Mouse (Mus musculus) hindbrain, embryonic 11.5 days (tissue): Measurements from ENCODE around the gene Nfam1. TPM values are rescaled to one million over a fixed set of nuclear protein-coding genes. Genes with fewer than 3 reads are reported as not detected.
"Not testable (repeated sequence)": the region's sequence is repeated elsewhere in the genome, so short reads cannot be mapped to it uniquely, and the experiment has no call there.

Experiments
- ATAC-seq: fragments of 200-750 bp; cut with Nextera tagmentation; 2 replicates; pipeline ENCODE4 v1.8.0; 2017; ENCODE audit warnings: mild to moderate bottlenecking, moderate TSS enrichment, moderate library complexity; ENCODE audit not compliant: low FRiP score
- DNase-seq: peaks from one replicate; pipeline ENCODE4 v3.0.0-alpha.2; 2015; ENCODE audit warnings: low spot score
- H3K27ac ChIP-seq: fragments of 300-500 bp; sonication (generic); 2 replicates; pipeline ENCODE4 v1.5.1; 2014; ENCODE audit warnings: mild to moderate bottlenecking, low read depth, low read length
- H3K27me3 ChIP-seq: fragments of 300-500 bp; sonication (generic); 2 replicates; pipeline ENCODE4 v1.6.1; 2014; ENCODE audit warnings: mild to moderate bottlenecking, low read length, moderate library complexity, mixed read lengths; ENCODE audit not compliant: control insufficient read depth, insufficient read depth
- H3K36me3 ChIP-seq: fragments of 300-500 bp; sonication (generic); 2 replicates; pipeline ENCODE4 v1.6.1; 2014; ENCODE audit warnings: mild to moderate bottlenecking, low read length, moderate library complexity, mixed read lengths; ENCODE audit not compliant: control insufficient read depth, insufficient read depth
- H3K4me1 ChIP-seq: fragments of 300-500 bp; sonication (generic); replicated peaks from 2 replicates; pipeline ENCODE4 v1.6.1; 2014; ENCODE audit warnings: low read length, mixed read lengths; ENCODE audit not compliant: control insufficient read depth, insufficient read depth
- H3K4me2 ChIP-seq: fragments of 300-500 bp; sonication (generic); replicated peaks from 2 replicates; pipeline ENCODE4 v1.6.1; 2014; ENCODE audit warnings: mild to moderate bottlenecking, low read depth, low read length
- H3K4me3 ChIP-seq: fragments of 300-500 bp; sonication (generic); 2 replicates; pipeline ENCODE4 v1.5.1; 2014; ENCODE audit warnings: low read depth, low read length
- H3K9ac ChIP-seq: fragments of 300-500 bp; sonication (generic); 2 replicates; pipeline ENCODE4 v1.6.1; 2014; ENCODE audit warnings: low read depth, low read length
- H3K9me3 ChIP-seq: fragments of 300-500 bp; sonication (generic); 2 replicates; pipeline ENCODE4 v1.6.1; 2016; ENCODE audit warnings: low read length; ENCODE audit not compliant: control insufficient read depth
- WGBS: fragments of 180-500 bp; shearing (Covaris S2); extraction: QIAGEN DNeasy Blood & Tissue Kit; methylation state at CpG from one replicate; pipeline ENCODE4 v1.1.7; 2014; 5-methylcytosine and 5-hydroxymethylcytosine counted together
- polyA plus RNA-seq: library from polyadenylated mRNA; unstranded; fragments of >200 nt; fragmentation: Nextera tagmentation; extraction: Ambion mirVana; gene quantifications from 2 replicates; pipeline ENCODE4 v1.2.1, GENCODE M21; 2014

Gene Nfam1
- polyA plus RNA-seq: 2.1 and 2.3 TPM in 2 replicates

DNA sequence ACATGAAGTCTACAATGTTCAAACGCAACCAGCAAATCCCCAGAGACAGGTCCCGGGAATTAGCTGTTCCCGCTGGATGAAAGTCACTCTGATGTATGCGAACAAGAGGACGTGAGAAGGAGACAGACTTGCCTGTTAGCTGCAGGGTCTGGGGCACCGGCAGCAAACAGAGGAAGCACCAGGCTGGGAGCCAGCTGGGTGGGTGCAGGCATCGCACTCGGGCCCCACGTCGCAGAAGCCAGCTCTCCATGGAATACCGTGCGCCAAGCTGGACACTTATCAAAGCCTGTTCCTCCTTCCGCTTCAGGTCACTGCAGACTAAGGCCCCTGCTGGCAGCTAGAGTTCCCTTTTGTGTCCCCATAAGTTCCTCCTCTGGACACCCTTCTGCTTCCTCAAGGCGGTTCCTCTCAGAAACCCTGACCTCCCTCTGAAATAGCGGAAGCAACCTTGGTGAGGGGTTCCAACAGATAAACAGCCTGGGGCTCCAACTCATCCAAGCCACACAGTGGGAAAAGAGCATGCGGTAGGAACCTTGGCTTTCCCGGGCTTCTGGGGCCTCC is at the start of gene Nfam1:
Gene Nfam1 (minus strand): TSS at position 326 of the 561 bp plus-strand sequence.
- Histone ChIP-seq H3K4me2 (no peak within 1 kb of the TSS), H3K4me3 (no peak within 1 kb of the TSS), H3K27me3 (peaks cover 13% of the 10 kb centered on the region; the same call in 1 of the 2 replicates), H3K4me1 (peaks cover 28% of the 10 kb centered on the region), H3K9me3 (no peaks in the 10 kb centered on the region), H3K27ac (no peak within 1 kb of the TSS), H3K36me3 (no peaks in the 10 kb centered on the region), H3K9ac (0 out of 2 replicates have a peak within 1 kb of the TSS, but pooled peaks have one; percentile 15)
- DNase-seq (no peak), ATAC-seq (no peak)
- 43% methylated on average over 17 of the region's 17 CpGs for WGBS

DNA sequence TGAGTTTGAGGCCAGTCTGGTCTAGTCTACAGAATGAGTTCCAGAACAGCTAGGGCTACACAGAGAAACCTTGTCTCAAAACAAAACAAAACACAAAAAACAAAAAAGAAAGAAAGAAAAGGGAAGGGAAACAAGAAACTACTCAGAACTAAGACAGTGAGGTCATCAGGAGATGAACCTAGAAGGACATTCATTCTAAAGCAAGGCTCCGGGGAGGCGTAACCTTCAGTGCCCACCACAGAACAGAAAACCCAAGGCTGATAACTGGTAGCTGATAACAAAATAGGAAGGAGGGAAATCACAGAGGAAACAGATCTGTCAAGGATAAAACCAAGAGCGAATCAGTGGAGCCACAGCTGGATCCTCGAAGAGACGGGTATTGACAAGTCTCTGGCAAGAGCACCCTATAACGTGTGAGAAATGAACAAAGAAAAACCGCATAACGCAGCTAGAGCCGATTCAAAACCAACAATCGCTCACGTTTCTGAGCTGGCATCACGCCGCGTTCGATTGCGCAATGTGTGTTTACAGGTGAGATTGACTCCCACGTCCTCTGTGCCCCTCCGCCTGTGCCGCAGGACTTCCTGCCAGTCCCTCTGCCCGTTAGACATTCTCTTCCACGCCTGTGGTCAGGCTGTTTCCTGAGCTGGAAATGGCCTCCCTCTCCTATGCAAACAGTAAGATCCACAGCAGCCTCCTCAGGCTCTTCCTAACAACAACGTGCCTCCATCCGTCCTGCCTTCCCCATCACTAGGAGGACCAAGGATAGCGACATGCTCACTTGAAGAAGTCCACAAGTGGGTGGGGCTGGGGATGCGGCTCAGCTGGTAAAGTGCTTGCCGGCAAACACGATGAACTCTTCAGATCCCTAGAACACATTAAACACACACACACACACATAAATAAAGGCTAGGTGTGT is 42.8 kb upstream of the Nfam1 start:
- no peak for ATAC-seq
- WGBS: 60% methylated on average over 27 of the region's 27 CpGs

GRCm38 (mm10) chr15:83074179-83074578 is 41.1 kb upstream of the Nfam1 start:
- no peak for DNase-seq
- no peak overlapping the region for H3K9ac ChIP-seq
- H3K27me3 ChIP-seq: no peaks in the 10 kb centered on the region

More for the DNA sequence above, 42.8 kb upstream of the Nfam1 start:
- Histone ChIP-seq H3K27me3 (no peaks in the 10 kb centered on the region), H3K9me3 (no peaks in the 10 kb centered on the region), H3K9ac (no peak overlapping the region), H3K4me3 (no peak overlapping the region), H3K4me2 (no peak overlapping the region), H3K27ac (no peak overlapping the region), H3K4me1 (no peaks in the 10 kb centered on the region), H3K36me3 (no peaks in the 10 kb centered on the region)
- DNase-seq: no peak

GRCm38 (mm10) chr15:83071752-83072151 is 38.6 kb upstream of the Nfam1 start:
- Histone ChIP-seq H3K36me3 (no peaks in the 10 kb centered on the region), H3K27ac (no peak overlapping the region), H3K27me3 (no peaks in the 10 kb centered on the region), H3K4me3 (no peak overlapping the region), H3K9me3 (no peaks in the 10 kb centered on the region), H3K9ac (no peak overlapping the region), H3K4me1 (no peaks in the 10 kb centered on the region), H3K4me2 (no peak overlapping the region)
- 87% methylated on average over 5 of the region's 5 CpGs for WGBS
- DNase-seq (no peak), ATAC-seq (no peak)

More at GRCm38 (mm10) chr15:83074179-83074578, 41.1 kb upstream of the Nfam1 start:
- Histone ChIP-seq H3K4me3 (no peak overlapping the region), H3K36me3 (no peaks in the 10 kb centered on the region), H3K27ac (no peak overlapping the region), H3K9me3 (no peaks in the 10 kb centered on the region), H3K4me2 (no peak overlapping the region), H3K4me1 (no peaks in the 10 kb centered on the region)
- WGBS: 88% methylated on average over 4 of the region's 4 CpGs
- ATAC-seq: no peak

DNA sequence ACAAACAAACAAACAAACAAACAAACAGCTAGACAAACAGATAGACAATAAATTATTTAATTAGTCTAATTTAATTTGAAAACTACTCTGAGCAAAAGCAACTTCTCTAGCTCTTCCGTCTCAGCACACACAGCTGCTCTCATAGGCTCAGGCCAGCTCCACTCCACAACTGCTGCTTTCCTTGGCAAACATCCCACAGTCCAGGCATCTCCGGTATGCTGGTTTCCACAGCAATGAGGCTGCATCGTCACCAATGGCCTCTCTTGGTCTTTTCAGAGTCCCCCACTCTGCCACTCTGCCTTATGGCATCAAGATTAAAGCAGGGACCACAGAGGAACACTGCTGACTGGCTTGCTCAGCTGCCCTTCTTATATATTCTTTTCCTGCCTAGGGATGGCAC is 37.8 kb upstream of the Nfam1 start:
- no peak for ATAC-seq
- no peak for DNase-seq

DNA sequence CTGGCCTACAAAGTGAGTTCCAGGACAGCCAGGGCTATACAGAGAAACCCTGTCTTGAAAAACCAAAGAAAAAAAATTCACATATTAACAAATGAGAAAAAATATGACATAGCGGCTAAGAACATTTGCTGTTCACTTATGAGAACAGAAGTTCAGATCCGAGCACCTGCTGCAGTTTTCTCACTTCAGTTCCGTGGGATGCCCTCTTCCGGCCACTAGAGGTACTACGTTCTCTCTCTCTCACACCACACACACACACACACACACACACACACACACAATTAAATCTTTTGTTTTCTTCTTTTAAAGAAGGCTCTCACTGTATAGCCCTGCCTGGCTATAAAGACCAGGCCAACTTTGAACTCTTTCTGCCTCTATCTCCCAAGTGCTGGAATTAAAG is 35.2 kb upstream of the Nfam1 start:
- Histone ChIP-seq H3K9ac (no peak overlapping the region), H3K4me2 (no peak overlapping the region), H3K4me1 (no peaks in the 10 kb centered on the region), H3K27ac (no peak overlapping the region), H3K9me3 (no peaks in the 10 kb centered on the region), H3K27me3 (no peaks in the 10 kb centered on the region), H3K4me3 (no peak overlapping the region), H3K36me3 (no peaks in the 10 kb centered on the region)
- no peak for ATAC-seq
- no peak for DNase-seq
- WGBS: 97% methylated on average over 5 of the region's 5 CpGs

More for the DNA sequence above, 37.8 kb upstream of the Nfam1 start:
- H3K27ac ChIP-seq: no peak overlapping the region
- no peak overlapping the region for H3K4me2 ChIP-seq
- H3K9ac ChIP-seq: no peak overlapping the region
- no peaks in the 10 kb centered on the region for H3K4me1 ChIP-seq
- no peak overlapping the region for H3K4me3 ChIP-seq
- WGBS: 82% methylated on average over 3 of the region's 3 CpGs
- no peaks in the 10 kb centered on the region for H3K9me3 ChIP-seq
- H3K36me3 ChIP-seq: no peaks in the 10 kb centered on the region
- no peaks in the 10 kb centered on the region for H3K27me3 ChIP-seq

DNA sequence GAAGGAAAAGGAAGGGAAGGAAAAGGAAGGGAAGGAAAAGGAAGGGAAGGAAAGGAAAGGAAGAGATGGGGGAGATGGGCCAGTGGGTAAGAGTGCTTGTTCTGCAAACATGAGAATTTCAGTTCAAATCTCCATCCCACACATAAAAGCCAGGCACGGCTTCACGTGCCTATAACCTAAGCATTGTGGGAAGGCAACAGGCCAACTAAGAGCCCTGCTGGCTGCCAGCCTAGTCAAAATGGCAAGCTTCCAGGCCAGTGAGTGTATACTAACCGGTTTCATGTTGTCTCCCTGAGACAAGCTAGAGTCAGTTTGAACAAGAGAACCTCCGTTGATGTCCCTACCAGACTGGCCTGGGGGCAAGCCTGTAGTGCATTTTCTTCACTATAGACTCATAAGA is 32.4 kb upstream of the Nfam1 start:
- H3K4me1 ChIP-seq: 0 out of 2 replicates have a peak, but pooled peaks cover 3% of the 10 kb centered on the region
- no peak overlapping the region for H3K9ac ChIP-seq
- H3K27ac ChIP-seq: no peak overlapping the region
- H3K4me2 ChIP-seq: no peak overlapping the region
- no peaks in the 10 kb centered on the region for H3K36me3 ChIP-seq
- no peak for ATAC-seq
- H3K27me3 ChIP-seq: no peaks in the 10 kb centered on the region
- 85% methylated on average over 4 of the region's 4 CpGs for WGBS
- DNase-seq: no peak
- no peaks in the 10 kb centered on the region for H3K9me3 ChIP-seq
- H3K4me3 ChIP-seq: no peak overlapping the region

DNA sequence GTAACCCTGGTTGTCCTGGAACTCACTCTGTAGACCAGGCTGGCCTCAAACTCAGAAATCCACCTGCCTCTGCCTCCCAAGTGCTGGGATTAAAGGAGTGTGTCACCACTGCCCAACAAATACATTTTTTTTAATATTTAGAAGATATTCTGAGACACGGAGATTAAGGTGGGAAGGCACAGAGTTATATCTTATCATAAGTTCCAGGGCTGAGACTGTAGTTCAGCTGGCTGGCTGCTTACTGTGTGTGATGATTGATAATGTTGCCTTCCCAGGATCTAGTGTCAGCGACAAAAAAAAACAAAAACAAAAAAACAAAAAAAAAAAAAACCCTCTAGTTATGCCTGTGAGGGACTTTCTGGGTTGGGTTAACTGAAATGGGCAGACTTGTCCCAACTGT is 29.5 kb upstream of the Nfam1 start:
- WGBS: 80% methylated on average over 2 of the region's 2 CpGs

More for the DNA sequence above, 29.5 kb upstream of the Nfam1 start:
- not testable (repeated sequence) for H3K36me3 ChIP-seq, H3K27ac ChIP-seq, H3K27me3 ChIP-seq, ATAC-seq, H3K4me3 ChIP-seq, H3K4me2 ChIP-seq, DNase-seq, H3K4me1 ChIP-seq, H3K9ac ChIP-seq, H3K9me3 ChIP-seq
